Mouse (Mus musculus) lung, embryonic 16.5 days (tissue): ENCODE data around the gene Mrps7. TPM values are rescaled to one million over a fixed set of nuclear protein-coding genes. Genes with fewer than 3 reads are reported as not detected.
"Not testable (repeated sequence)": the region's sequence is repeated elsewhere in the genome, so short reads cannot be mapped to it uniquely, and the experiment has no call there.

ENCODE experiments used
- ATAC-seq: fragments of 200-750 bp; cut with Nextera tagmentation; 2 replicates; pipeline ENCODE4 v1.8.0; 2017; ENCODE audit warnings: low read depth, mild to moderate bottlenecking, moderate library complexity
- H3K27ac ChIP-seq: fragments of 300-500 bp; sonication (generic); 2 replicates; pipeline ENCODE4 v1.5.1; 2014; ENCODE audit warnings: mild to moderate bottlenecking, control low read depth, low read length
- H3K27me3 ChIP-seq: fragments of 300-500 bp; sonication (generic); 2 replicates; pipeline ENCODE4 v1.6.1; 2014; ENCODE audit warnings: low read depth, low read length, mixed read lengths; ENCODE audit not compliant: control insufficient read depth, insufficient read depth
- H3K36me3 ChIP-seq: fragments of 300-500 bp; sonication (generic); 2 replicates; pipeline ENCODE4 v1.6.1; 2014; ENCODE audit warnings: low read length; ENCODE audit not compliant: control insufficient read depth, insufficient read depth
- H3K4me1 ChIP-seq: fragments of 300-500 bp; sonication (generic); replicated peaks from 2 replicates; pipeline ENCODE4 v1.6.1; 2014; ENCODE audit warnings: low read length, mixed read lengths; ENCODE audit not compliant: control insufficient read depth, insufficient read depth
- H3K4me2 ChIP-seq: fragments of 300-500 bp; sonication (generic); 2 replicates; pipeline ENCODE4 v1.6.1; 2014; ENCODE audit warnings: low read depth, low read length, control low read depth
- H3K4me3 ChIP-seq: fragments of 300-500 bp; sonication (generic); 2 replicates; pipeline ENCODE4 v1.5.1; 2014; ENCODE audit warnings: mild to moderate bottlenecking, low read length, control low read depth
- H3K9ac ChIP-seq: fragments of 300-500 bp; sonication (generic); 2 replicates; pipeline ENCODE4 v1.6.1; 2014; ENCODE audit warnings: low read length, control low read depth
- H3K9me3 ChIP-seq: fragments of 300-500 bp; sonication (generic); 2 replicates; pipeline ENCODE4 v1.6.1; 2016; ENCODE audit warnings: low read length; ENCODE audit not compliant: control insufficient read depth
- WGBS: fragments of 180-500 bp; shearing (Covaris S2); extraction: QIAGEN DNeasy Blood & Tissue Kit; methylation state at CpG from one replicate; pipeline ENCODE4 v1.1.7; 2014; 5-methylcytosine and 5-hydroxymethylcytosine counted together
- polyA plus RNA-seq: library from polyadenylated mRNA; unstranded; fragments of >200 nt; fragmentation: Nextera tagmentation; extraction: Ambion mirVana; gene quantifications from 2 replicates; pipeline ENCODE4 v1.2.1, GENCODE M21; 2015

Mrps7 gene
- polyA plus RNA-seq, 1 experiment from 2014 or later: 87.6 TPM

GRCm38 (mm10) chr11:115640311-115640828 lies 36.6 kb downstream of the Mrps7 start:
- WGBS: 81% methylated on average over 3 of the region's 4 CpGs
- ATAC-seq: no peak

DNA sequence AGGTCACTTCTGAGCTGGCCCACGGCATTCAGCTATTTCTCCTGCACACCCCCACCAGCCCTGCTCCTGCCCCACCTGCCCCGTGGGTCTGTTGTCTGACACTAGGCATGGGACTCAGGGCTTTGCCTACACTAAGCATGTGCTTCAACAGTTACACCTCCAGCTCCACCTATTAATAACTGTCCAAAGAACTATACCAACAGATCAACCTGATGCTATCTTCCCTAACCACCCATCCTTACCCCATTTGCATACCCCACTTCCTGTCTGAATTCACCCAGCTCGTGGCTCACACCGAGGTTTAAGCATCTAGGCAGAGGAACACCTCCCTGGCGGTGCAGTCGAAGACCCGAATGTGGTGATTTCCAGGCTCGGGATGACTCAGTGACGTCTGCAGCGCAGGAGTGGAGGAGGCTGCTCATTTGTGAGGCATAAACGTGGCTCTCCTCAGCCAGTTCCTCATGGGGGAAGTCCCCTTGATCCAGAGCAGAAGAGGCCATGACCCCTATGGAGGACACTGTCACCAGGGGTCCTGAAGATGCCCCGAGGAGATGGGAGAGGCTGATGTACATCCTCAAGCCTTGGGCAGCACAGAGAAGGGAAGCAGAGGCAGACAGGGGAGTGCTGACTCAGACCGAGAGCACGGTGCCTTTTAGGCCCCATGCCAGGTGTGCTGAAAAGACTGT lies 37.4 kb downstream of the Mrps7 start:
- Histone ChIP-seq H3K4me3 (no peak overlapping the region), H3K27me3 (no peaks in the 10 kb centered on the region), H3K9me3 (no peaks in the 10 kb centered on the region), H3K36me3 (peaks cover 4% of the 10 kb centered on the region), H3K9ac (no peak overlapping the region), H3K27ac (no peak overlapping the region), H3K4me1 (no peaks in the 10 kb centered on the region), H3K4me2 (no peak overlapping the region)
- WGBS: 57% methylated on average over 14 of the region's 14 CpGs
- ATAC-seq: no peak

More at GRCm38 (mm10) chr11:115640311-115640828, 36.6 kb downstream of the Mrps7 start:
- H3K9ac ChIP-seq: no peak overlapping the region
- no peak overlapping the region for H3K4me3 ChIP-seq
- no peaks in the 10 kb centered on the region for H3K27me3 ChIP-seq
- peaks cover 4% of the 10 kb centered on the region; the same call in 1 of the 2 replicates for H3K36me3 ChIP-seq
- H3K4me2 ChIP-seq: no peak overlapping the region
- no peaks in the 10 kb centered on the region for H3K9me3 ChIP-seq
- no peaks in the 10 kb centered on the region for H3K4me1 ChIP-seq
- no peak overlapping the region for H3K27ac ChIP-seq

DNA sequence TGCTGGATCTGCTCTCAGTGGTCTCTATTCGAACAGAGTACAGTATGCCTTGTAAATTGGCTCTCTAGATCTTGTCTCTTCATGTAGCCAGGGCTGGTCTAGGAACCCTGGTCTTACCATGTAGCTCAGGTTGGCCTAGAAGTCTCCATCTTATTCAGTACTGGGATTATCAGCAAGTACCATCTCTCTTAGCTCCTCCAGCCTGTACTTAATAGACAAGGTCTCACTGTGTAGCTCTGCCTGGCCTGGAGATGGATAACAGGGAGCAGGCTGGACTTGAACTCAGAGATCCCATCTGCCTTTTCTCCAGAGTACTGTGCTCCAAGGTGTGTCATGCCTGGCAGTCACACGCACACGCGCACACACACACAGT lies 37.9 kb downstream of the Mrps7 start:
- WGBS: 89% methylated on average over 4 of the region's 4 CpGs
- H3K4me1 ChIP-seq: no peaks in the 10 kb centered on the region

DNA sequence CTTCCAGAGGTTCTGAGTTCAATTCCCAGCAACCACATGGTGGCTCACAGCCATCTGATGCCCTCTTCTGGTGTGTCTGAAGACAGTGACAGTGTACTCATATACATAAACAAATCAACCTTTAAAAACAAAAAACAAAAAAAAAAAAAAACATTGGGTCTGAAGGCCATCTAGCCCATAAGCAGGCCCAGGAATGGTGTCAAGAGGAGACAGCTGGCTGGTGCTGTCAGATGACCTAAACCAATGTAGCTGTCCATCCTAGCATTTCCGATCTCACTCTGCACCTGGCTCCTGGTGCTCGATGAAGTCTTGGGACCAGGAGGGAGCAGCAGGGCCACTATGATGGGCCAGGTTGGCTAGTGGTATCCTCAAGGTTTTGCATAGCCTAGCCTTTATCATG lies 39.0 kb downstream of the Mrps7 start:
- WGBS: 90% methylated on average over 2 of the region's 2 CpGs

More for the DNA sequence above, 37.9 kb downstream of the Mrps7 start:
- Histone ChIP-seq H3K9ac (no peak overlapping the region), H3K27me3 (no peaks in the 10 kb centered on the region), H3K9me3 (no peaks in the 10 kb centered on the region), H3K4me2 (no peak overlapping the region), H3K36me3 (peaks cover 7% of the 10 kb centered on the region), H3K27ac (no peak overlapping the region), H3K4me3 (no peak overlapping the region)
- no peak for ATAC-seq

DNA sequence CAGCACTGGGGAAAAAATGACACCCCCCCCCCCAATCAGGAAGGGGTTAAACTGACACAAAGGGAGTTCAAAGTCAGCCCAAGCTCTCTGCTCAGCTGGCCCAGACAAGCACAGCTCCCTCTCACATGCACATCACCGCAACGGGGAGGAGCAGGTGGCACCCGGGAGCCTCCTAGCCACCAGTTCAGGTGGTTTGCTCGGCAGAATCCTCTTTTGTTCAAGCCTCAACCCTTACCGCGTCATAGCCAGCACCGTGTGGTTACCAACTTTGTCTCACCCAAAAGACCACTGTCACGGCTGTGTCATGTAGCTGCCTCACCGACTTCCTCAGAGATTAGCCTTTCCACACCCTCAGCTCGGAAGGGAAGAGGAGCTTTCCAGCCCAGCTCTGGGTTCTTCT lies 39.5 kb downstream of the Mrps7 start:
- Histone ChIP-seq H3K36me3 (peaks cover 8% of the 10 kb centered on the region), H3K9me3 (no peaks in the 10 kb centered on the region), H3K27me3 (no peaks in the 10 kb centered on the region), H3K9ac (no peak overlapping the region), H3K4me2 (no peak overlapping the region), H3K4me1 (no peaks in the 10 kb centered on the region), H3K4me3 (no peak overlapping the region), H3K27ac (no peak overlapping the region)
- ATAC-seq: no peak
- WGBS: 76% methylated on average over 10 of the region's 10 CpGs

More for the DNA sequence above, 39.0 kb downstream of the Mrps7 start:
- H3K27ac ChIP-seq: no peak overlapping the region
- no peaks in the 10 kb centered on the region for H3K4me1 ChIP-seq
- no peaks in the 10 kb centered on the region for H3K9me3 ChIP-seq
- no peak overlapping the region for H3K4me3 ChIP-seq
- H3K4me2 ChIP-seq: no peak overlapping the region
- peaks cover 8% of the 10 kb centered on the region for H3K36me3 ChIP-seq
- no peak for ATAC-seq
- no peaks in the 10 kb centered on the region for H3K27me3 ChIP-seq
- no peak overlapping the region for H3K9ac ChIP-seq

GRCm38 (mm10) chr11:115644308-115644707 lies 40.6 kb downstream of the Mrps7 start:
- 86% methylated on average over 13 of the region's 13 CpGs for WGBS

GRCm38 (mm10) chr11:115645498-115645897 lies 41.8 kb downstream of the Mrps7 start:
- peaks cover 11% of the 10 kb centered on the region for H3K36me3 ChIP-seq
- not testable (repeated sequence) for H3K27ac ChIP-seq, H3K4me1 ChIP-seq, H3K27me3 ChIP-seq, H3K4me2 ChIP-seq, H3K9ac ChIP-seq, H3K4me3 ChIP-seq, H3K9me3 ChIP-seq, ATAC-seq
- WGBS: 58% methylated on average over 14 of the region's 14 CpGs

More at GRCm38 (mm10) chr11:115644308-115644707, 40.6 kb downstream of the Mrps7 start:
- no peak overlapping the region for H3K9ac ChIP-seq
- no peaks in the 10 kb centered on the region for H3K9me3 ChIP-seq
- no peaks in the 10 kb centered on the region for H3K4me1 ChIP-seq
- H3K4me2 ChIP-seq: no peak overlapping the region
- H3K36me3 ChIP-seq: peaks cover 10% of the 10 kb centered on the region
- H3K4me3 ChIP-seq: no peak overlapping the region
- H3K27ac ChIP-seq: no peak overlapping the region
- no peak for ATAC-seq
- no peaks in the 10 kb centered on the region for H3K27me3 ChIP-seq

DNA sequence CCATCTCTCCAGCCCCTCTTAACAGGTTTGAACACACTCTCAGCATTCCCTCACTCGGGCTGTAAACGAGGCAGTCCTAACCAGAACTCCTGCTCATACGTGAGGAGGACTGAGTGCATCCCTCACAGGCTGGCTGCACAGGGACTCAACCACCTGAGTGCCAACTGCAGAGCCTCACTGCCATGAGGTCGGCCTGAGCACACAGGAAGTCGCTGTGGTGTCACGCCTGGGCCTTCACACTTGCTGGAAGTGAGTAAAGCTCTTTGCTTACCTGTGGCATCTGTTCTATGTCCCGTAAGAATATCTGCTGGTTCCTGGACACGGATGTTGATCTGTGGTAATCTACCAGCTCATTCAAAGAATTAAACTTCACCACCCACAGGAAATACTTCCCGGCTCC lies 42.7 kb downstream of the Mrps7 start:
- 88% methylated on average over 9 of the region's 9 CpGs for WGBS
- Histone ChIP-seq H3K36me3 (peaks cover 11% of the 10 kb centered on the region), H3K27me3 (no peaks in the 10 kb centered on the region), H3K27ac (no peak overlapping the region), H3K9me3 (no peaks in the 10 kb centered on the region), H3K4me3 (no peak overlapping the region), H3K4me2 (no peak overlapping the region), H3K9ac (no peak overlapping the region), H3K4me1 (no peaks in the 10 kb centered on the region)
- ATAC-seq: no peak

DNA sequence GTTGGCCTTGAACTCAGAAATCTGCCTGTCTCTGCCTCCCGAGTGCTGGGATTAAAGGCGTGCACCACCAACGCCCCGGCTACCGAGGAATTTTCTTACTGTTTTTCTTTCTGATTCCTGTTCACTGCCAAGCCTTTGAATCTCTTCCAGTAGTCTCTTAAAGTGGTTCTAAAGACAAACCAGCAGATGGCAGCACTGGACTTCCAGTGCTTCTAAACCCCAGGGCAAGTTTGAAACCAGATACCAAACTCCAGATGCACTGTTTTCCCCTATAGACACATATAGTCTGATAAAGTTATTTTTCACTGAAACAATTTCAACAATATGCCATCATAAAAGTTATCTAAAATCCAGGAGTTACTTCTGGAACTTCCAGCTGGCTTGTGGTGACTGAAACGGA lies 43.7 kb downstream of the Mrps7 start:
- Histone ChIP-seq H3K9ac (no peak overlapping the region), H3K27ac (no peak overlapping the region), H3K9me3 (no peaks in the 10 kb centered on the region), H3K36me3 (peaks cover 11% of the 10 kb centered on the region), H3K4me1 (no peaks in the 10 kb centered on the region), H3K4me2 (no peak overlapping the region), H3K4me3 (no peak overlapping the region), H3K27me3 (no peaks in the 10 kb centered on the region)
- 40% methylated on average over 6 of the region's 6 CpGs for WGBS
- no peak; the same call in 1 of the 2 replicates for ATAC-seq
